Mouse (Mus musculus) CH12.LX (cell line): ENCODE data around the gene App. TPM values are rescaled to one million over a fixed set of nuclear protein-coding genes. Genes with fewer than 3 reads are reported as not detected.

Experiments used
- DNase-seq: peaks from one replicate; pipeline ENCODE4 v3.0.0-alpha.2; 2013; ENCODE audit errors: extremely low read depth
- H3K27ac ChIP-seq: 2 replicates; pipeline ENCODE4 v1.5.1; 2012; ENCODE audit warnings: low read depth, mild to moderate bottlenecking, control low read depth, moderate library complexity; ENCODE audit not compliant: insufficient read depth
- H3K27me3 ChIP-seq: replicated peaks from 2 replicates; pipeline ENCODE3; 2012; ENCODE audit warnings: inconsistent platforms
- H3K36me3 ChIP-seq, 2 experiments: replicated peaks in 1 of 2; 2 replicates each; pipeline versions ENCODE3 to v1.6.1; 2012; ENCODE audit warnings: inconsistent platforms in 1 of 2, low read length in 1 of 2, mild to moderate bottlenecking in 1 of 2, mixed read lengths in 1 of 2, moderate library complexity in 1 of 2; ENCODE audit not compliant: control insufficient read depth in 1 of 2, insufficient read depth in 1 of 2
- H3K4me1 ChIP-seq, 2 experiments: 2 replicates each; pipeline ENCODE4 v1.6.1; 2012; ENCODE audit warnings: inconsistent platforms in 1 of 2, moderate library complexity in 1 of 2; ENCODE audit not compliant: insufficient read depth in 2 of 2, control insufficient read depth in 1 of 2
- H3K4me2 ChIP-seq: 2 replicates; pipeline ENCODE4 v1.6.1; 2012; ENCODE audit warnings: low read depth, mild to moderate bottlenecking, control low read depth; ENCODE audit not compliant: poor library complexity, insufficient read depth, severe bottlenecking
- H3K4me3 ChIP-seq, 3 experiments: fragments of 150-350 bp in 1 of 3; sonication (generic) in 1 of 3; replicated peaks in 1 of 3; 2 replicates each; pipeline versions ENCODE3 to v1.5.1; 2011 to 2012; ENCODE audit warnings: low read depth in 2 of 3, low read length in 2 of 3, mild to moderate bottlenecking in 2 of 3, moderate library complexity in 2 of 3, control low read depth in 1 of 3, improper control_type of control experiment in 1 of 3, inconsistent platforms in 1 of 3, mixed read lengths in 1 of 3; ENCODE audit not compliant: poor library complexity in 1 of 3
- H3K79me2 ChIP-seq: replicated peaks from 2 replicates; pipeline ENCODE4 v1.6.1; 2012; ENCODE audit warnings: mild to moderate bottlenecking, moderate library complexity; ENCODE audit not compliant: control insufficient read depth, poor library complexity, insufficient read depth, severe bottlenecking; ENCODE audit errors: extremely low read depth
- H3K9ac ChIP-seq: 2 replicates; pipeline ENCODE4 v1.6.1; 2012; ENCODE audit warnings: low read depth, mild to moderate bottlenecking, control low read depth, moderate library complexity; ENCODE audit not compliant: insufficient read depth
- H3K9me3 ChIP-seq: replicated peaks from 2 replicates; pipeline ENCODE3; 2012; ENCODE audit warnings: low read length, inconsistent platforms, mixed read lengths
- E2F4 ChIP-seq: IDR thresholded peaks from 2 replicates; pipeline ENCODE4 v1.6.1; 2011; ENCODE audit warnings: low read depth, low read length, improper control_type of control experiment; ENCODE audit not compliant: insufficient replicate concordance
- GABPA ChIP-seq: IDR thresholded peaks from 2 replicates; pipeline ENCODE4 v1.6.1; 2012; ENCODE audit warnings: low read depth, low read length, improper control_type of control experiment, inconsistent platforms; ENCODE audit not compliant: insufficient replicate concordance
- HCFC1 ChIP-seq: IDR thresholded peaks from 2 replicates; pipeline ENCODE4 v1.6.1; 2012; ENCODE audit warnings: low read depth, mild to moderate bottlenecking, inconsistent platforms, low read length, improper control_type of control experiment
- IRF4 ChIP-seq: IDR thresholded peaks from 2 replicates; pipeline ENCODE4 v1.6.1; 2014; ENCODE audit warnings: low read depth, mild to moderate bottlenecking, inconsistent platforms, low read length, improper control_type of control experiment
- JUND ChIP-seq: conservative IDR thresholded peaks from 2 replicates; pipeline ENCODE4 v1.6.1; 2011; ENCODE audit warnings: low read depth, low read length, improper control_type of control experiment
- KAT2A ChIP-seq: IDR thresholded peaks from 2 replicates; pipeline ENCODE4 v1.6.1; 2012; ENCODE audit warnings: low read length, improper control_type of control experiment, inconsistent platforms; ENCODE audit not compliant: insufficient replicate concordance
- MAX ChIP-seq: IDR thresholded peaks from 2 replicates; pipeline ENCODE4 v1.6.1; 2011; ENCODE audit warnings: low read length, improper control_type of control experiment
- NRF1 ChIP-seq: IDR thresholded peaks from 2 replicates; pipeline ENCODE4 v1.6.1; 2014; ENCODE audit warnings: low read depth, mild to moderate bottlenecking, inconsistent platforms, low read length, improper control_type of control experiment, moderate library complexity
- PAX5 ChIP-seq: IDR thresholded peaks from 2 replicates; pipeline ENCODE4 v1.6.1; 2012; ENCODE audit warnings: low read length, inconsistent platforms, mixed read lengths
- POLR2AphosphoS2 ChIP-seq: IDR thresholded peaks from 2 replicates; pipeline ENCODE4 v1.6.1; 2011; ENCODE audit warnings: low read depth, low read length, improper control_type of control experiment
- RAD21 ChIP-seq: IDR thresholded peaks from 2 replicates; pipeline ENCODE4 v1.6.1; 2011; ENCODE audit warnings: low read depth, mild to moderate bottlenecking, low read length, improper control_type of control experiment, moderate library complexity
- SIN3A ChIP-seq: IDR thresholded peaks from 2 replicates; pipeline ENCODE4 v1.6.1; 2012; ENCODE audit warnings: low read length, improper control_type of control experiment, inconsistent platforms
- TCF12 ChIP-seq: IDR thresholded peaks from 2 replicates; pipeline ENCODE4 v1.6.1; 2014; ENCODE audit warnings: low read depth, mild to moderate bottlenecking, inconsistent platforms, low read length, improper control_type of control experiment
- UBTF ChIP-seq: IDR thresholded peaks from 2 replicates; pipeline ENCODE4 v1.6.1; 2012; ENCODE audit warnings: low read depth, mild to moderate bottlenecking, inconsistent platforms, low read length, improper control_type of control experiment, moderate library complexity
- USF2 ChIP-seq: conservative IDR thresholded peaks from 2 replicates; pipeline ENCODE4 v1.6.1; 2011; ENCODE audit warnings: low read depth, low read length, improper control_type of control experiment
- ZKSCAN1 ChIP-seq: IDR thresholded peaks from 2 replicates; pipeline ENCODE4 v1.6.1; 2012; ENCODE audit warnings: low read depth, inconsistent platforms, low read length, improper control_type of control experiment, borderline replicate concordance
- ZMIZ1 ChIP-seq: IDR thresholded peaks from 2 replicates; pipeline ENCODE4 v1.6.1; 2012; ENCODE audit warnings: low read depth, mild to moderate bottlenecking, inconsistent platforms, low read length, improper control_type of control experiment
- dilution Hi-C: fragments of 300-500 bp; cut with MboI; formaldehyde crosslinking; loops from 2 replicates; pipeline ENCODE4 v1.14.3; 2020; ENCODE audit warnings: low sequenced_read_pairs; ENCODE audit not compliant: extremely low pct_unique_long_range_greater_than_20kb, extremely low pct_ligation_motif_present
- in situ Hi-C: fragments of 300-500 bp; cut with MboI; formaldehyde crosslinking; loops from 3 replicates; pipeline ENCODE4 v1.14.3; 2019; ENCODE audit warnings: low sequenced_read_pairs, low pct_ligation_motif_present, low pct_unique_long_range_greater_than_20kb, mixed read lengths
- polyA plus RNA-seq: library from polyadenylated mRNA; unstranded; fragments of >175 nt; gene quantifications from 2 replicates; pipeline ENCODE4 v1.2.1, GENCODE M21; 2012; ENCODE audit warnings: low read depth; ENCODE audit not compliant: insufficient read length
- total RNA-seq, 2 experiments: library from RNA; depleted of rRNA; stranded (reverse); fragments of 300-350 nt in 1 of 2; fragments of >200 nt in 1 of 2; gene quantifications; 2 replicates each; pipeline ENCODE4 v1.2.3; 2012 to 2014

App gene
- total and polyA plus RNA-seq, 3 experiments: 31.1 to 99.2 (median 84.1) TPM

GRCm38 (mm10) chr16:85096396-85096795, 77.2 kb downstream of the App start:
- Histone ChIP-seq H3K9me3 (no peaks in the 10 kb centered on the region), H3K9ac (no peak overlapping the region), H3K4me2 (no peak overlapping the region), H3K36me3 (peaks cover 15 to 49% of the 10 kb centered on the region in 2 experiments), H3K4me1 (peaks cover 0 to 8% of the 10 kb centered on the region in 2 experiments; a peak in 2 of 4 replicates), H3K79me2 (no peaks in the 10 kb centered on the region; the same call in 1 of the 2 replicates)
- in situ Hi-C loops: no loop called here
- TF ChIP-seq MAX (no peak), ZKSCAN1 (no peak), TCF12 (no peak), SIN3A (no peak), USF2 (no peak), NRF1 (no peak)
- TF ChIP-seq, all 38 proteins: peak for 0
- no peak for DNase-seq
- no peaks in the 10 kb centered on the region for H3K27me3 ChIP-seq
- no peak overlapping the region for H3K4me3 ChIP-seq
- dilution Hi-C loops: no loop called here
- H3K27ac ChIP-seq: no peak overlapping the region

- Histone ChIP-seq H3K4me3 (no peak overlapping the region), H3K9ac (no peak overlapping the region), H3K36me3 (peaks cover 16 to 49% of the 10 kb centered on the region in 2 experiments), H3K9me3 (no peaks in the 10 kb centered on the region), H3K27ac (no peak overlapping the region), H3K4me2 (no peak overlapping the region), H3K79me2 (no peaks in the 10 kb centered on the region; the same call in 1 of the 2 replicates), H3K27me3 (no peaks in the 10 kb centered on the region), H3K4me1 (peaks cover 0 to 8% of the 10 kb centered on the region in 2 experiments; a peak in 2 of 4 replicates)
- in situ Hi-C loops: no loop called here
- DNase-seq: no peak
- dilution Hi-C loops: no loop called here
- TF ChIP-seq SIN3A (no peak), GABPA (no peak), KAT2A (no peak), PAX5 (no peak), UBTF (no peak), ZMIZ1 (no peak), RAD21 (no peak), USF2 (no peak), HCFC1 (no peak), POLR2AphosphoS2 (no peak), NRF1 (no peak), E2F4 (no peak), JUND (no peak), MAX (no peak), IRF4 (no peak)
Measured at GRCm38 (mm10) chr16:85095923-85096322, 77.6 kb downstream of the App start.
